Mouse (Mus musculus) midbrain, embryonic 13.5 days (tissue): ENCODE results near the gene Smap1. TPM values are rescaled to one million over a fixed set of nuclear protein-coding genes. Genes with fewer than 3 reads are reported as not detected.
A peak's percentile ranks its signal among the peaks of the same experiment; 100 is the strongest.

ENCODE experiments used
- ATAC-seq: fragments of 200-750 bp; cut with Nextera tagmentation; 2 replicates; pipeline ENCODE4 v1.8.0; 2017; ENCODE audit warnings: mild to moderate bottlenecking, moderate TSS enrichment, moderate library complexity
- H3K27ac ChIP-seq: fragments of 300-500 bp; sonication (generic); 2 replicates; pipeline ENCODE4 v1.5.1; 2015; ENCODE audit warnings: inconsistent platforms, mild to moderate bottlenecking, moderate library complexity
- H3K27me3 ChIP-seq: fragments of 300-500 bp; sonication (generic); 2 replicates; pipeline ENCODE4 v1.6.1; 2015; ENCODE audit warnings: mild to moderate bottlenecking, inconsistent platforms
- H3K36me3 ChIP-seq: fragments of 300-500 bp; sonication (generic); 2 replicates; pipeline ENCODE4 v1.6.1; 2015; ENCODE audit warnings: mild to moderate bottlenecking, inconsistent platforms
- H3K4me1 ChIP-seq: fragments of 300-500 bp; sonication (generic); replicated peaks from 2 replicates; pipeline ENCODE4 v1.6.1; 2015; ENCODE audit warnings: inconsistent platforms
- H3K4me2 ChIP-seq: fragments of 300-500 bp; sonication (generic); replicated peaks from 2 replicates; pipeline ENCODE4 v1.6.1; 2015; ENCODE audit warnings: moderate library complexity, mild to moderate bottlenecking, inconsistent platforms
- H3K4me3 ChIP-seq: fragments of 300-500 bp; sonication (generic); replicated peaks from 2 replicates; pipeline ENCODE4 v1.5.1; 2015; ENCODE audit warnings: mild to moderate bottlenecking, inconsistent platforms
- H3K9ac ChIP-seq: fragments of 300-500 bp; sonication (generic); replicated peaks from 2 replicates; pipeline ENCODE4 v1.6.1; 2015; ENCODE audit warnings: mild to moderate bottlenecking, inconsistent platforms
- H3K9me3 ChIP-seq: fragments of 300-500 bp; sonication (generic); 2 replicates; pipeline ENCODE4 v1.6.1; 2016; ENCODE audit warnings: mild to moderate bottlenecking, inconsistent platforms
- WGBS: fragments of 180-500 bp; shearing (Covaris S2); methylation state at CpG from one replicate; pipeline ENCODE4 v1.1.7; 2015; 5-methylcytosine and 5-hydroxymethylcytosine counted together
- polyA plus RNA-seq: library from polyadenylated mRNA; unstranded; fragments of >200 nt; fragmentation: Nextera tagmentation; extraction: Ambion mirVana; gene quantifications from 2 replicates; pipeline ENCODE4 v1.2.1, GENCODE M21; 2015

Gene Smap1
- polyA plus RNA-seq, 1 experiment from 2014 or later: 74.2 TPM

DNA sequence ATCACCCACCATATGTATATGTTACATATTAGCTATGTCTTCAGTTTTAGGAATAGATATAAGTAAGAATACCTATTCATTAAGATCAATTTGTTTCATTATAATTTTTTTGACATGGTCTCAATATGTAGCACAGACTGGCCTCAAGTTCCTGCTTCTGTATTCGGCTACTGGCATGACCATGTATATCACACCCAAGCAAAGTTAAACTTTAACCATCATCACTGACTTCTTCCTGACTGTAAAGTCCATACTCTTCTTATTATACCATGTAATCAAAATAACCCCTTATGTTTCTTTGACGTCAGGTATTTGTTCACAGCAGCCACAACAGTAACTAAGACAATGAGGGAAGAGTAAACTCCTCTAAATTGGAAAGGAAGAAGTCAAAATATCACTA is 61.2 kb downstream of the Smap1 start:
- H3K4me3 ChIP-seq: no peak overlapping the region
- no peak overlapping the region for H3K9ac ChIP-seq
- no peak overlapping the region for H3K4me2 ChIP-seq
- WGBS: 94% methylated on average over 2 of the region's 2 CpGs
- no peaks in the 10 kb centered on the region for H3K4me1 ChIP-seq
- peaks cover 26% of the 10 kb centered on the region for H3K36me3 ChIP-seq
- H3K9me3 ChIP-seq: no peaks in the 10 kb centered on the region
- no peak for ATAC-seq
- H3K27me3 ChIP-seq: no peaks in the 10 kb centered on the region
- no peak overlapping the region for H3K27ac ChIP-seq

DNA sequence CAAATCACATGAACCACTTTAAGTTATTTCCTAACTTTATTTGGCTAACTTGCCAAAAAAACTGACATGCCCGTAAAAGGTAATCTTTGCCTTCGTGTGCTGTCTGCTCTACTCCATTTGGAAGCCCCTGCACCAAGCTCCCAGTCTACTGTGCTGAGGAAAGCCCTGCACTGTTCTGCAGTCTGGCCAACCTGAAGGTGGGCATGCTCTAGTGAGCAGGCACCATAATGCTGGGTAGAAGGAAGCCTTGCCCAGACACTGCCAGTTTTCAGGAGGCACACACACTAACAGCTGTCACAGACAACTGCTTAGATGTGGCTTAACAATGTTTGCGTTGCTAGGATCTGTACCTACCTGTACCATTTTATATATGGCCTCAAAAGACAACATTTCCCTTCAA is 66.5 kb downstream of the Smap1 start:
- Histone ChIP-seq H3K27ac (no peak overlapping the region), H3K9me3 (no peaks in the 10 kb centered on the region), H3K9ac (no peak overlapping the region), H3K27me3 (no peaks in the 10 kb centered on the region), H3K4me3 (no peak overlapping the region), H3K36me3 (peaks cover 40% of the 10 kb centered on the region), H3K4me2 (no peak overlapping the region), H3K4me1 (no peaks in the 10 kb centered on the region)
- no peak for ATAC-seq
- 92% methylated on average over 3 of the region's 3 CpGs for WGBS

DNA sequence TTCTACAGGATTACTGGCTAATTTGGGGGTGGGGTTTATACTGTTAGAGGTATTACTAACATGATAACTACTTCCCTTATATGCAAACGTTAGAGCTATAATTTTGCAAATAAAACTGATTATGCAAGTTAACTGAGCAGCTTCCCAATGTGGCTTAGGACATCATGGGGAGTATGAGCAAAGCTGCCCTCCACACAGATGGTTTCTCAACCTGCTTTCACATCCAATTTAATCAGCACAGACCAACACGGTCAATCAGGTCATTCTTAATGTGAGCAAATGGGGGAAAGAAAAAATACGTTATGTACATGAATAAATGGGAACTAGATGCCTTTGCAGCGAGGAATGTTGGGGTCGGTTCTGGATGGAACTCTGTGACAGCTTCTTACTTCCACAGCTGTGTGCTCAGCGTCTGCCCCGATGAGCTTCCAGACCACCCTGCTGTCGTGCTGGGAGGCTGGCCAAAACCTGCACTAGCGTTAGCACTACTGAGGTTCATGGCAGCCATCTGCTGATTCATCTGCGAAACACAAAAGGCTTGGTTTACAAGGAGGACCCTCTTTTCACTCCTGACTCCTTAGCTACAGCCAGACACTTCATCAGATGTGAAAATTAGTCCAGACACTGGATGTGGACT is 76.0 kb downstream of the Smap1 start:
- 68% methylated on average over 10 of the region's 10 CpGs for WGBS
- H3K4me3 ChIP-seq: no peak overlapping the region
- 0 out of 2 replicates have a peak, but pooled peaks have one; percentile 61 for ATAC-seq
- H3K9me3 ChIP-seq: no peaks in the 10 kb centered on the region
- no peak overlapping the region for H3K9ac ChIP-seq
- H3K36me3 ChIP-seq: peaks cover 56% of the 10 kb centered on the region
- H3K4me1 ChIP-seq: 0 out of 2 replicates have a peak, but pooled peaks cover 2% of the 10 kb centered on the region
- no peak overlapping the region for H3K27ac ChIP-seq
- H3K4me2 ChIP-seq: no peak overlapping the region
- H3K27me3 ChIP-seq: no peaks in the 10 kb centered on the region

DNA sequence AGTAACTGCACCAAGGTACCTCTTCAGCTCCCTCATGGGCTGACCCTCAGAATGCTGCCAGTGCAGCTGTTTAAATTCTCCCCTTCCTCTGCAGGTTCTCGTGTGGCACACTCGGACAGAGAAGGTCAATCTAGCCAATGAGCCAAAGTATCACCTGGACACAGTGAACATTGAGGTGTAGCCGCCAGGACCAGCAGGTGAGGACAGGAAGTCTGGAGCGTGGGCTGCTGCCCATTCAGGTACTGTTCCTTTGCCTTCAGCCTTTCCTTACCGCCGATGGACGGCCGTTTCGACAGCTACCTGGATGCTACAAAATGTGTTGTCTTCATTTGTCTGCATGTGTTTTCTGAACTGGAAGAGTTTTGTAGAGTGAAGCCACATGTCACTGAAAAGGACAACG is 77.1 kb downstream of the Smap1 start:
- H3K27ac ChIP-seq: no peak overlapping the region
- H3K4me2 ChIP-seq: no peak overlapping the region
- no peaks in the 10 kb centered on the region for H3K27me3 ChIP-seq
- no peak overlapping the region for H3K9ac ChIP-seq
- WGBS: 95% methylated on average over 10 of the region's 10 CpGs
- no peaks in the 10 kb centered on the region for H3K9me3 ChIP-seq
- 0 out of 2 replicates have a peak, but pooled peaks cover 2% of the 10 kb centered on the region for H3K4me1 ChIP-seq
- H3K36me3 ChIP-seq: peaks cover 49% of the 10 kb centered on the region
- H3K4me3 ChIP-seq: no peak overlapping the region
- ATAC-seq: no peak

DNA sequence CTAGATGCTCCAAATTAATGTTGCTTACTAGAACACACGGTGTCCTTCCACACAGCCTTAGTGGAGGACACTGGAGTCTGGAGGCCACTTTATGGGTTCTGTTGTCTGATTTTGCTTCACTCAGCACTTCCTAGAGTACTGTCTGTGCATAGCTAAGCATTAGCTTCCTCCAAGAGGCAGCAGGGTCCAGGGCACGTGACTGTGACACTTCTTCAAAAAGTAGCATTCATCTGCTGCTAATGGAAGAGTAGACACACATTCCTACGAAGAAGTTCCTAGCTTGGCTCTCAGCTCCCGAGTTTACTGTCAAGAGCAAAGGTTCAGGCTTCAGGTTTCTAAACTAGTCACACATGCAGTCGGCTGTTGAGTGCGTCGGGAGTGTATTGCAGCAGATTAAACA is 78.3 kb downstream of the Smap1 start:
- no peak overlapping the region for H3K27ac ChIP-seq
- WGBS: 95% methylated on average over 7 of the region's 7 CpGs
- H3K4me3 ChIP-seq: no peak overlapping the region
- H3K9me3 ChIP-seq: no peaks in the 10 kb centered on the region
- no peak overlapping the region for H3K4me2 ChIP-seq
- no peak for ATAC-seq
- peaks cover 46% of the 10 kb centered on the region for H3K36me3 ChIP-seq
- no peaks in the 10 kb centered on the region for H3K27me3 ChIP-seq
- 0 out of 2 replicates have a peak, but pooled peaks cover 2% of the 10 kb centered on the region for H3K4me1 ChIP-seq
- no peak overlapping the region for H3K9ac ChIP-seq

DNA sequence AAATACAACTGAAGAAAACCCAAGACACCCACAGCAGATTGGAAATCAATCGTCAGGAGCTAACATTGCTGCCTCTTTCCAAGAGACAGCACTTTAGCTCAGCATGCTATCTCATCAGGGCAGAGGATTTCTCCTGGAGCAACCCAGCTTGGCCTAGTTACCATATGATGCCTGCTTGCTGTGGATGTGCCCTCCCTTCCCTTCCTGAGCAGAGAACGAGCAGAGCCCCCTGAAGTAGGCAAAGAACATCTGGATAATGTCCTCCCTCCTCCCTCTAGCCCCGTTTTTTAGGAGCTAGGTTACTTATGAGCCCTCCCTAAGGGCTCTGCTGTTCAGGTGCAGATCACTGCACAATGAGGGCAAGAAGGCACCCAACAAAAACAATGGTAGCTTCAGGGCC is 79.5 kb downstream of the Smap1 start:
- Histone ChIP-seq H3K9ac (no peak overlapping the region), H3K9me3 (no peaks in the 10 kb centered on the region), H3K4me1 (0 out of 2 replicates have a peak, but pooled peaks cover 2% of the 10 kb centered on the region), H3K4me3 (no peak overlapping the region), H3K4me2 (no peak overlapping the region), H3K27me3 (no peaks in the 10 kb centered on the region), H3K27ac (0 out of 2 replicates have a peak overlapping the region, but pooled peaks have one; percentile 0), H3K36me3 (peaks cover 36% of the 10 kb centered on the region)
- 84% methylated on average over 3 of the region's 3 CpGs for WGBS
- no peak for ATAC-seq

DNA sequence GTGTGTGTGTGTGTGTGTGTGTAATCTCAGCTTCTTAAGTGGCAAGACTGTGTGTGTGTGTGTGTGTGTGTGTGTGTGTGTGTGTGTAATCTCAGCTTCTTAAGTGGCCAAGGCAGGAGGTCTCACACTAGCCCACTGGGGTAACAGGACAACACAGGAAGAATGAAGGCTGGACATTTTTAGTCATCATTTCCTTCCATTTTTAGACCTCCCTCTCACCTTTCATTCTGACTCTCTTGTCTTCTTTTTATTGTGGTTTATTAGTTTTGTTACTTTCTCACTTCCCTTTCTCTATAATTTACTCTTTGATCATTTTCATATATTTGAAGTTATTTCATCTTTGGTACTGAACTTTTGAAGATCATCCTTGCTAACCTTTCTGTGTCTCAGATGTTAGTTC is 81.2 kb downstream of the Smap1 start:
- ATAC-seq: no peak
- H3K4me2 ChIP-seq: no peak overlapping the region

DNA sequence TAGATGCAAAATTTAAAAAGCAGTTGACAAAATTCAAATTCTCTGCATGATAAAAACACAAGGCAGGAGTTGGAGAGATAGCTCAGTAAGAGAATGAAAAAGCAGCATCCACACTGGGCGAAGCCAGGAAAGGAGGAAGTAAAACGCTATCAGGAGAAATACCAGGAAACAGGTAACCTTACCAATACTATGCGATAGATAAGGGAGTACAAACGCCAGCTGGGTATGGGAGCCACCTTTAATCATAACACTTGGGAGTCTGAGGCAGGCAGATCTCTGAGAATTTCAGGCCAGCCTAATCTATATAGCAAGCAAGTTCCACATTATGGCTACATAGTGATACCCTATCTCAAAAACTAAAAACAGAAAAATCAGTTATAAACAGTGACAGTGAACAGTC is 85.5 kb downstream of the Smap1 start:
- H3K4me1 ChIP-seq: peaks cover 10% of the 10 kb centered on the region; the same call in 1 of the 2 replicates
- no peaks in the 10 kb centered on the region for H3K9me3 ChIP-seq
- no peak overlapping the region for H3K4me2 ChIP-seq
- ATAC-seq: no peak
- H3K27me3 ChIP-seq: no peaks in the 10 kb centered on the region
- H3K27ac ChIP-seq: no peak overlapping the region
- 94% methylated on average over 4 of the region's 4 CpGs for WGBS
- no peaks in the 10 kb centered on the region for H3K36me3 ChIP-seq
- H3K9ac ChIP-seq: no peak overlapping the region
- H3K4me3 ChIP-seq: no peak overlapping the region

More for the DNA sequence above, 81.2 kb downstream of the Smap1 start:
- Histone ChIP-seq H3K4me3 (no peak overlapping the region), H3K36me3 (peaks cover 25% of the 10 kb centered on the region), H3K9me3 (no peaks in the 10 kb centered on the region), H3K9ac (no peak overlapping the region), H3K27ac (no peak overlapping the region), H3K27me3 (no peaks in the 10 kb centered on the region), H3K4me1 (no peaks in the 10 kb centered on the region)

DNA sequence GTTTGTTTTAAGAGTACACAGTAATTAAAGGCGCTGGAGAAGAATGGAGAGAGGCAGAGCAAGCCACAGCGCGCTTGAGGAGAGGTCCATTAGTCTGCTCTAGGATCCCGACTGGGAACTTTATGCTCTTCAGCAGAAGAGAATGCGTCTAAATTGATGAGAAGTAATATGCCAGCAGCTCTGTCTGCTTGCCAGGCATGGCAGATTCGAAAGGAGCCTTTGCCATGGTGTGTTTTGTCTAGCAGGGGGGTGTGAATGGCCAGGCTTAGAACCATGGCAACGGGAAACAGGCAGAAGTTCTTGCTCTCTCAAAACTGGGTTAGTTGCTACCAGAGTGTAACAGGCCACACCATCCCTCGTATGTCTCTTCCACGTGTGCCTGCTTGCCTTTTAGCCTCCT is 87.3 kb downstream of the Smap1 start:
- 53% methylated on average over 9 of the region's 9 CpGs for whole genome bisulfite sequencing
- Histone ChIP-seq H3K9me3 (no peaks in the 10 kb centered on the region), H3K27me3 (no peaks in the 10 kb centered on the region), H3K4me3 (no peak overlapping the region), H3K4me2 (no peak overlapping the region), H3K27ac (no peak overlapping the region), H3K4me1 (peaks cover 10% of the 10 kb centered on the region; the same call in 1 of the 2 replicates), H3K9ac (no peak overlapping the region), H3K36me3 (no peaks in the 10 kb centered on the region)
- peak; percentile 71 for ATAC-seq

DNA sequence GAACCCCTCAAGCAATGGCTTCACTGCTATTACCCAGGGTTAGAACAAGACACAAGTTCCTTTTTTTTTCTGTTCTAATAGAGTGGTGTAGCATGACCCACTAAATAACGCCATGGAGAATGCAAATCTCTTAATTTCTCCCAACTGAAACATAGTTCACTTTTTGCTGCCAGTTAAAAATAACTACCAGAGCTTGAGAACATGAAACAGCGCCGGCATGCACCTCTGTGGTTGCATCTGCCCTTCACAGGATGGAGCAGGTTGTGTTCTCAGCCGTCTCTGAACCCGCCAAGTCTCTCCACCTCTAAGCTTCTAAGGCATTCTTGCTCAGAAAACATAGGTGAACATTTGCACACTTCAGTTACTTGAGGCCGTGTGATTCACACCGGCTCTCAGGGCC is 87.9 kb downstream of the Smap1 start:
- H3K4me3 ChIP-seq: no peak overlapping the region
- no peak for ATAC-seq
- H3K27ac ChIP-seq: no peak overlapping the region
- no peaks in the 10 kb centered on the region for H3K27me3 ChIP-seq
- H3K4me1 ChIP-seq: peaks cover 10% of the 10 kb centered on the region; the same call in 1 of the 2 replicates
- no peak overlapping the region for H3K4me2 ChIP-seq
- WGBS: 87% methylated on average over 7 of the region's 7 CpGs
- no peaks in the 10 kb centered on the region for H3K9me3 ChIP-seq
- no peaks in the 10 kb centered on the region for H3K36me3 ChIP-seq
- H3K9ac ChIP-seq: no peak overlapping the region

DNA sequence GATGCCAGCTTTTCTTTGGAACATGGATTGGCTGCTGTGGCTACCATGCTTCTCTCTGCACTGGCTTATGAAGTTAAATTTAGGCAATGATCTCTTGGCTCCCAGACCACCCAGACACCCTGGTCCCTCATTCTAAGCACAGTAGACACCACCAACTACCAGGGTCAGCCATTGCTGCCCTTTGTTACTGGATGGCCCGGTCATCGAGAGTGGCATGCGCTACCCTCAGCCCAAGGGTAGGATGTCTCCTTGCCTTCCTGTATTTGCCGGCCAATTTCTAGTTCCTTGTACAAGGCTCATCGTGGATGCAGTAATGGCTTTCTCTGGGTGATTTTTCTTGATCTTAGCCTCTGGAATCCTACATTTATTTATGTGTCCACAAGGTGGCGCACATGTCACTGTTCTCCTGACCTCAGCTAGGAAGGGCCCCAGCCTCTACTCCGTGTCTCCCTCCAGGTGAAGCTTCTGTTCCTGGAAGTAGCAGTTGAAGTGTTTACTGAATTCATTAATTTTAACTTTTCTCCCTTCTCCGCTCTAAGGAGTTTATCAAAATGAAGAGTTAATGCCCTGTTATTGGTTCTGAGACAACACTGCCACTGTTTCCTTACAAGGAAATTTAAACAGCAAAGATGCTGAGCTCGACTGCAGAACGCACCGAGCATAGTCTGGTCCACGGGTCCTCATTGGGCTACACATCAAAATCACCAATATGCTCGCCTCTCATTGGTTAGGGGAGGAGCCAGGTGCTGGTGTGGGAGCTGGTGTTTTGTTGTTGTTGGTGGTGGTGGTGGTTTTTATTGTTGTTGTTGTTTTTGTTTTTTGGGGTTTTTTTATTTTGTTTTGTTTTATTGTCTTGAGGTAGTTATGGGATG is 95.0 kb downstream of the Smap1 start:
- peak; percentile 75 for ATAC-seq
- H3K27ac ChIP-seq: no peak overlapping the region
- no peaks in the 10 kb centered on the region for H3K36me3 ChIP-seq
- H3K9me3 ChIP-seq: no peaks in the 10 kb centered on the region
- H3K4me1 ChIP-seq: no peaks in the 10 kb centered on the region
- 42% methylated on average over 13 of the region's 13 CpGs for WGBS
- no peak overlapping the region for H3K9ac ChIP-seq
- H3K4me3 ChIP-seq: no peak overlapping the region
- no peak overlapping the region for H3K4me2 ChIP-seq
- H3K27me3 ChIP-seq: no peaks in the 10 kb centered on the region

DNA sequence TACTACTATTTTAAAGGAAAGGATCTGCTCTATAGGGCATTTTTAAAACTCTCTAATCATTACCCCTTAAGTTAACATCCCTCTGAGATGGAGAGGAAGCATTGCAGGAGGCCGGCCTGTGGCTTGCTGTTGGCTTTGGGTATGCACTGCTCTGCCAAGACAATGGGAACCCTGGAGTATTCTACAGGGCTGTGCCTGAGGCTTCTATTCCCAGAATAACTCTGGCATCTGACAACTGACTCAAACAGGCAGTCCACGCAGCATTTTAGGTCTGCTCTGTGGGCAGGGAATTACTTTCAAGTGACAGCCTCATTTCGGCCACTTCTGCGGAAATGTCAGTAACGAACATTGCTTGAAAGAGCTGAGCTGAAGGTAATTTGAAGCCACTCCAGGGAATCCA is 100.5 kb downstream of the Smap1 start:
- Histone ChIP-seq H3K4me2 (no peak overlapping the region), H3K4me3 (no peak overlapping the region), H3K36me3 (no peaks in the 10 kb centered on the region), H3K27me3 (no peaks in the 10 kb centered on the region), H3K4me1 (no peaks in the 10 kb centered on the region), H3K9ac (no peak overlapping the region), H3K27ac (no peak overlapping the region), H3K9me3 (no peaks in the 10 kb centered on the region)
- WGBS: 70% methylated on average over 5 of the region's 5 CpGs
- ATAC-seq: no peak
